Mouse (Mus musculus): ENCODE measurements around the gene Sstr5.

GRCm38 (mm10) chr17:25514055-25514454 lies 17.0 kb upstream of the Sstr5 start:
- TF ChIP-seq CTCF (IDR thresholded peaks at IDR 0.05; ENCODE audit: control insufficient read depth, insufficient read depth, insufficient read length) (no peak), MAX (IDR thresholded peaks at IDR 0.05) (no peak), USF1 (IDR thresholded peaks at IDR 0.05; ENCODE audit: low read depth) (no peak), MYOG (IDR thresholded peaks at IDR 0.05; ENCODE audit: control insufficient read depth, extremely low read depth, insufficient read length) (no peak), MYOD1 (IDR thresholded peaks at IDR 0.05; ENCODE audit: control insufficient read depth, insufficient read length, low read depth) (no peak), CEBPB (IDR thresholded peaks at IDR 0.05; ENCODE audit: low read depth) (no peak)
